Mouse (Mus musculus): ENCODE results near the gene Stox2. TPM values are rescaled to one million over a fixed set of nuclear protein-coding genes. Genes with fewer than 3 reads are reported as not detected.

Stox2 gene
- polyA plus RNA-seq (2012; ENCODE audit: low replicate concordance) = 0.13 TPM in 1 of 2 replicates, not detected in the other

DNA sequence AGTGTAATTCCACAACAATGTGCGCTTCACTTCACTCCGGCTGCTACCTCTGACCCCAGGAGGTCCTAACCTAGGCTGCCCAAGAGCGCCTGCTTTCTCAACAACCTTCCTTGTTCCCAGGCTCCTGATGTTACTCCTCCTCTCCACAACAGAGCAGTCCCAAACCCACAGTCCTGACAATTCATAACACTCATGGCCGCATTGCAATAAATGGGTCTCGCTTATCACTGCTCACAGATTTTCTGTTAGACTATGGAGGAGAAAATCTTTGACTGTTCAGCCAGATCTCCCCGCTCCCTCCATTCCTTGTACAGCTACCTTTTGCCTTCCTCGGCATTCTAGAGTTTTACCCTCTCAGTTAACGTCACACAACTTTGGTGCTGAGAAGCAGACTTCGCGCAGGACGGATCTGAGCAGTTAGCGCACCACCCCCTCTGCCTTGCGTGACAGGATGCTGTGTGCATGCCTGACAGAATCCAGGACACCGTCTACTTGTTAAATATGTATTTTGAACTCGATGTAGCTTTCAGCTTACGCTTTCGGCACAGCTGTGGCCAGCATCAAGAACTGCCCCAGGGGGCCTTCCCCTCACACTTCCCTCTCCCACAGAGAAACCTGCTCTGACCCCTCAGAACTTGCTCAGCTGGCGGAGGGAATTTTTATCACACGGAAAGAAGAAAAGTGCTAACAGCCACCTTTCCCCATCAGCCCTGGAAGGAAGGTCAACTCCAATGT lies at the start of gene Stox2:
Stox2 (minus strand) TSS at position 51 of the 735 bp plus-strand sequence.

Other genes with a start within 250 kb of the Stox2 start
- 5.2 and 7.8 TPM in 2 replicates for gene Trappc11, start 87.1 kb upstream of the Stox2 start, polyA plus RNA-seq (2012; ENCODE audit: low replicate concordance)
- 7.2 and 14.7 TPM in 2 replicates for gene Rwdd4a, start 87.3 kb upstream of the Stox2 start, polyA plus RNA-seq (2012; ENCODE audit: low replicate concordance)
- 1.4 and 4.0 TPM in 2 replicates for gene Ing2, start 229.2 kb upstream of the Stox2 start, polyA plus RNA-seq (2012; ENCODE audit: low replicate concordance)

All from leukemia stem cell, adult 10-12 weeks (primary cell).